Mouse (Mus musculus) bone marrow, adult 2 months (tissue): ENCODE measurements around the gene Fkbp10. TPM values are rescaled to one million over a fixed set of nuclear protein-coding genes. Genes with fewer than 3 reads are reported as not detected.

Source experiments
- H3K27ac ChIP-seq: fragments of 200-500 bp; 2 replicates; pipeline ENCODE4 v1.5.1; 2012; ENCODE audit warnings: low read depth, mild to moderate bottlenecking, control low read depth, inconsistent platforms, low read length; ENCODE audit not compliant: control insufficient read depth, poor library complexity, insufficient read depth
- H3K4me1 ChIP-seq: fragments of 200-500 bp; 2 replicates; pipeline ENCODE4 v1.6.1; 2011; ENCODE audit warnings: low read length; ENCODE audit not compliant: control insufficient read depth, insufficient read depth
- H3K4me3 ChIP-seq: fragments of 200-500 bp; replicated peaks from 2 replicates; pipeline ENCODE3; 2011; ENCODE audit warnings: mild to moderate bottlenecking, low read depth, low read length, control low read depth; ENCODE audit not compliant: control insufficient read depth
- CTCF ChIP-seq: fragments of 200-500 bp; IDR thresholded peaks from 2 replicates; pipeline ENCODE4 v1.5.1; 2011; ENCODE audit warnings: low read length, control low read depth; ENCODE audit not compliant: control insufficient read depth, insufficient read depth
- POLR2A ChIP-seq: fragments of 200-500 bp; IDR thresholded peaks from 2 replicates; pipeline ENCODE4 v1.6.1; 2011; ENCODE audit warnings: low read depth, mild to moderate bottlenecking, control low read depth, low read length, borderline replicate concordance; ENCODE audit not compliant: control insufficient read depth
- WGBS: fragments of 180-500 bp; shearing (Covaris S2); methylation state at CpG from one replicate; pipeline ENCODE4 v1.1.7; 2018; 5-methylcytosine and 5-hydroxymethylcytosine counted together
- polyA plus RNA-seq: library from polyadenylated mRNA; stranded (reverse); fragments of >200 nt; gene quantifications from 2 replicates; pipeline ENCODE4 v1.2.4, GENCODE M21; 2011; ENCODE audit warnings: low replicate concordance; ENCODE audit not compliant: missing spikeins, insufficient read depth, insufficient read length

Fkbp10 gene
- polyA plus RNA-seq, 1 experiment = 7.0 TPM

DNA sequence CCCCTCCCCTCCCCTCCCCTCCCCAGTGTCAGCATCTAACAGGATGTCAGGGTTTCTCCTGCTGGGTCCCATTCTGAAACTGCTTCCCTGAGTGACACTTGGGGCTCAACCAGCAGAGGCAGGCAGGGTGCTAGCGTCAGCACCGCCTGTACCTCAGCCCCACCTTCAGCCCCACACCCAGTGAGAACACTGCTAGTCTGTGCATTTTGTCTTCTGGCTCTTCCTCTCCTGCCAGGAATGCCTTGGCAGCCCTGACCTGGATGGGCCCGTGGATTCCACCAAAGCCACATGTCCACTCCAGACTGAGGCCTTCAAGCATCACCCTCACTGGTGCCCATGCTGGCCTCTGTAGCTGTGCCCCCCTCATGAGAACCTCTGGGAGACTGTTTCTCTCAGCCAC lies 5.8 kb upstream of the Fkbp10 start:
- TF ChIP-seq POLR2A (no peak), CTCF (no peak)
- Histone ChIP-seq H3K4me1 (no peaks in the 10 kb centered on the region), H3K4me3 (no peak overlapping the region), H3K27ac (no peak overlapping the region)
- WGBS = 87% methylated on average over 3 of the region's 3 CpGs

DNA sequence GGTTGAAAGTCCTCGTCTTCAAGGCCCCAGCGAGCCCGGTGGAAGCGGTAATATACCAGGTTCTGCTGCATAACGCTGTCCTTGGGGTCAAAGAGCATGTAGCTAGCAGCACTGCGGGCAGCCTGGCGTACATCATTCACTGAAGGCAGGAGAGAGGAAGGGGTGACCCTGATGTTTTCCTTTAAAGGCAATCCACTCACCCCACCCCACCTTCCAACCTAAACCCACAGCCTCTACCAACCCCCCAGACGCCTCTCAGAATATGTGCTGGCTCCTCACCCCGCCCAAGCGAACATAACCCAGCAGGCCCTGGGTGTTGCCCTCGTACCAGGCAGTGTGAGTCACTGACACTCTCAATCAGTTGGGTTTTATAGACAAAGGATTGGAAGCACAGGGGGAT lies 3.8 kb upstream of the Fkbp10 start:
- Histone ChIP-seq H3K4me1 (no peaks in the 10 kb centered on the region), H3K27ac (no peak overlapping the region), H3K4me3 (no peak overlapping the region)
- TF ChIP-seq CTCF (no peak), POLR2A (no peak)
- 36% methylated on average over 11 of the region's 11 CpGs for WGBS

DNA sequence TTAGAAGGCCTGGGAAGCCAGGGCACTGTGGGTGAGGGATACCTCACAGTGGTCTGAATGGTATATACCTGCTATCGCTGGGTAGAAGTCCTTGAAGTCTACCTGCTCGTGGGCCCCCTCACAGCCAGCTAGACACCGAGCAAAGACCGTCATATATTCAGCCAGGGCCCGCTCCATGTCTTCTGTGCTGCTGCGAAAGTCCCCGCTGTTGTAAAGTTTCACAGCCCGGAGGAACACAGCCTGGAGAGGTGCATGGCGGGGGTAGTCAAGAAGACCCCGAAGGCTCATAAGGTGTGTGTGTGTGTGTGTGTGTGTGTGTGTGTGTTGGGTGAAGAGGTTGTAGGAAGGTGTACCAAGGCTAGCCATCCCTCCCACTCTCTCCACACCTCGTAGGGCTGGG lies 2.0 kb upstream of the Fkbp10 start:
- Histone ChIP-seq H3K27ac (no peak overlapping the region; the same call in 1 of the 2 replicates), H3K4me1 (no peaks in the 10 kb centered on the region), H3K4me3 (no peak overlapping the region)
- TF ChIP-seq POLR2A (no peak), CTCF (no peak)
- WGBS = 86% methylated on average over 11 of the region's 11 CpGs

DNA sequence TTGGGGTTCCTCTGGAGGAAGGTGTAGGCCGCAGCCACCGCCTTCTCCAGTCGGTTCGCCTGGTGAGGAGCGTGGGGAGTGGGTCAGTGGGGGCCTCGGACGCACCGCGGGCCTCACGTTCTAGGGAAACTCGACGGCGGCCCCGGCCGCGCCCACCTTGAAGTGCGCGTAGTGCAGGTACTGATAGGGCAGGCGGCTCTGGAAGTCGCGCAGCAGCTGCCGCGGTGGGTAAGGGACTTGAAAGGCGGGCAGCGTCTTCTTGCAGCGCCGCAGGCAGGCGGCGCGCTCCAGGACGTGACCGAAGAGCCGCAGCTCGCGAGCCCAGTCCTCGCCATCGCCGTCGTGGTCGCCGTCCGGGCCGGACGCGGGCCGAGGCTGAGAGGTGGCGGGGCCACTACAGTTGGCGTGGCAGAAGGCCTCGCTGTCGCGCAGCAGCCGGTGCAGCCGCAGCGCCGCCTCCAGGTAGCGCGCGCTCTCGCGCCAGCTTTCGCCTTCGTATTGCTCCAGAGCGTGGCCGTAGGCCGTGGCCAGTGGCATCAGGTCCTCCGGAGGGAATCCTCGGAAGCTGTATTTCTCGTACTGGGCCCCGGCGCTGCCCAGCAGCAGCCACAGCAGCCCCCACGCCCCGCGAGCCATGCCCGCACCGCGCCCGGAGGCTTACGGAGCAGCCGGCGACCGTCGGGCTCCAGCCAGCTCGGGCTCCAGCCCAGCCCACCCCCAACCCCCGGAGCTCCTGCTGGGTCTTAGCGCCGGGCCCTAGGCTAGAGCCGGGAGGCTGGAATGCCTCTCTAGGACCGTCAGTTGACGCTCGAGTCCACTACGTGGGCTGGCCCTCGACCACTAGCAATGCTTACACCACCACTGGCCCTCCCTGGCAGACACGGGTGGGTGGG lies 1.2 kb upstream of the Fkbp10 start, which contains the start of gene P3h4:
TSS of gene P3h4 (minus strand) at position 816 of the 893 bp plus-strand sequence.
- H3K4me1 ChIP-seq = no peaks in the 10 kb centered on the region
- TF ChIP-seq POLR2A (no peak), CTCF (peak; percentile 41; the same call in 1 of the 2 replicates)
- WGBS = 8% methylated on average over 93 of the region's 93 CpGs
- peak within 1 kb of the TSS; percentile 20; the same call in 1 of the 2 replicates for H3K27ac ChIP-seq
- H3K4me3 ChIP-seq = peak within 1 kb of the TSS; percentile 22

DNA sequence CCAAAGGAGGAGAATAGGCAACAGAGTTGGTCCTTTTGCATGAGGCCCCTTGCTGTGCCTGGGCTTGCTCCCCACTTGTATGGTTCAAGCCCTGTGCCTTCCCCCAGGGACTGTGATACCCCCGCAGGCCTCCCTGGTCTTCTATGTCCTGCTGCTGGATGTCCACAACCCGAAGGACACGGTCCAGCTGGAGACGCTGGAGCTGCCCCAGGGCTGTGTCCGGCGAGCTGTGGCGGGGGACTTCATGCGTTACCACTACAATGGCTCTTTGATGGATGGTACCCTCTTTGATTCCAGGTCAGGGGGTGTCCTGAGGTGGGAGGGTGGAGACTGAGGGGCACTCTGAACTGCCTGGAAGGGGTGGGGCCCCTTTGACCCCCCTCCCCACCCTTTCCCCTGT lies 6.0 kb downstream of the Fkbp10 start:
- Histone ChIP-seq H3K4me1 (no peaks in the 10 kb centered on the region; the same call in none of the 2 replicates), H3K27ac (no peak overlapping the region), H3K4me3 (no peak overlapping the region)
- 88% methylated on average over 8 of the region's 8 CpGs for WGBS
- TF ChIP-seq POLR2A (no peak), CTCF (no peak)

DNA sequence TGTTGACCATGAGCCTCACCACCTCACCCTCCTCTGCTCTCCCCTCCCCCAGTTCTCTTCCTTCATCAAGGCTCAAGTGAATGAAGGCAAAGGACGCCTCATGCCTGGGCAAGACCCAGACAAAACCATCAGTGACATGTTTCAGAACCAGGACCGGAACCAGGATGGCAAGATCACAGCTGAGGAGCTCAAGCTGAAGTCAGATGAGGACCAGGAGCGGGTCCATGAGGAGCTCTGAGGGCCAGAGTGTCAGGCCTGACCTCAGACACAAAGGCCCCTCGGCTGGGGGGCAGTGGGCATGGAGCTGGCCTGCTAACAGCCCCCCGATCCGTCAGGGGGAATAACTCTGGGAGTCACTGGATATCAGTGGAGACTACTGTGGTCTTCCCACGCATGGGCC lies 8.3 kb downstream of the Fkbp10 start:
- WGBS = 85% methylated on average over 7 of the region's 7 CpGs
- TF ChIP-seq POLR2A (no peak), CTCF (no peak)

DNA sequence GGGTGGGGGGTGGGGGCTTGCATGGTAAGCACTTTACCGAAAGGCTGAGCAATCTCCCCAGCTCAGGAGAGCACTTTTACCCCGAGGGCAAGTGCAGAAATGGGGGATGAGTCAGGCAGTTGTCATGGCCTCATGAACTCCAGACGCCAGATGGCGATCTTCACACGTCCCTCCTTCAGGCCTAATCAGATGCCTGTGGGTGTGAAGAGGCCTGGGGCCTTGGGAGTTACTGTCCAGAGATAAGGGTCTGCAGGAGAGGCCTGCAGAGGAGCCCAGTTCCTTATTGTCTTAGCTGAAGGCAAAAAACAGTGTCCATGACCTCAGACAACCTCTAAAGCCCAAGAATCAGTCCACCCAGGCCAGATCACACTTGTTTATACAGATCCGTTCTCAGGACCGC lies 10.4 kb downstream of the Fkbp10 start:
- TF ChIP-seq CTCF (peak; percentile 73), POLR2A (no peak)
- WGBS = 47% methylated on average over 7 of the region's 7 CpGs
- Histone ChIP-seq H3K4me1 (no peaks in the 10 kb centered on the region; the same call in none of the 2 replicates), H3K27ac (no peak overlapping the region), H3K4me3 (no peak overlapping the region)

More for the DNA sequence above, 8.3 kb downstream of the Fkbp10 start:
- Histone ChIP-seq H3K4me1 (no peaks in the 10 kb centered on the region; the same call in none of the 2 replicates), H3K27ac (no peak overlapping the region), H3K4me3 (no peak overlapping the region)

DNA sequence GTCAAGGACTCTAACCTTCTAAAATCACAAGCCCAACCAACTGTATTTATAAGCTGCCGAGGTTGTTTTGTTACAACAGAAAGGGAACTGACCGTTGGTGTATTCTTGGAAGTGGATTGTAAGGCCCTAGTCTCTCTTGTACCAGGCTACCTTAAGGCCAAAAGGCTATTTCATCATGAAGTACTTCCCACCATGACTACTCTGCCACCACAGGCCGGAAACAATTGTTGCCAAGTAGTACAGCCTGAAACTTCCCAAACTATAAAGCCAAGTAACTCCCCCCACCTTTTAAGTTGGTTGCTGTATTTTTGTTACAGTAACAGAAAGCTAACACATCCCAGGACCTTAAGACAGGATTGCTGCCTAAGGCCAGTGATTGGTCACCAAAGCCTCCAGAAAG lies 11.3 kb downstream of the Fkbp10 start:
- TF ChIP-seq CTCF (no peak), POLR2A (no peak)
- Histone ChIP-seq H3K4me3 (no peak overlapping the region), H3K27ac (no peak overlapping the region), H3K4me1 (no peaks in the 10 kb centered on the region; the same call in none of the 2 replicates)
- 32% methylated on average over 3 of the region's 3 CpGs for WGBS
